6 mouse cellular contexts compared by ENCODE assay signal in the genomic region with DNA sequence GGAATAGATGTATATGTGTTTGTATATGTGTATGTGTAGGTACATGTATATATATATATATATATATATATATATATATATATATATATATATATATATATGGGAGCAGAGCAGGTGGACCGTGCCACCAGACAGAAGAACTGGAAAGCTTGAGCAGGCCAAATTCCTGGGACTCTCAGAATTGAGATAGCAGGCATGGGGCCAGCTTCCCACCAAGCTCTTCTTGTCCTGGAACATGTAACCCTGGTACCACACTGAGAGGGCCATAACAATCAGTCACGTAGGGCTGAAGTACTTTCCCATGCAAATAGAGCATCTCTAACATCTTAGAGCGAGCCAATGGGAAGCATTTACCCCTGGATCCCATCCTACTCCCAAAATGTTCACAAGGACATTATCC.
A peak's percentile ranks its signal among the peaks of the same experiment; 100 is the strongest.
DNase-seq lines count a peak whose midpoint lies in the region; ATAC-seq and TF ChIP-seq lines count a peak whose summit lies in the region.
"Not testable (repeated sequence)": the region's sequence is repeated elsewhere in the genome, so short reads cannot be mapped to it uniquely, and the experiment has no call there.

No protein-coding gene starts in this region.

- H3K4me1 ChIP-seq in cerebellum, adult 2 months (ENCODE audit: control insufficient read depth, insufficient read depth, low read length); midbrain, embryonic 11.5 days (ENCODE audit: control insufficient read depth, insufficient read depth, low read length): not testable (repeated sequence)

- H3K9me3 ChIP-seq in midbrain, embryonic 11.5 days (ENCODE audit: control insufficient read depth, low read length) = not testable (repeated sequence)

- H3K36me3 ChIP-seq in midbrain, embryonic 11.5 days (ENCODE audit: control insufficient read depth, insufficient read depth, low read length) = not testable (repeated sequence)

- H3K4me3 ChIP-seq in cerebellum, adult 2 months (replicated peaks; ENCODE audit: insufficient read depth, low read depth, low read length); midbrain, embryonic 11.5 days (ENCODE audit: low read depth, low read length): not testable (repeated sequence)

- peak; percentile 4 for DNase-seq in cerebellum, adult 11 months
- peak; percentile 22 to 47 for DNase-seq in cerebellum, adult 2 months
- DNase-seq in cerebellum, adult 9-11 months = peak; percentile 19
- DNase-seq in cerebellum, postnatal 14 days = peak; percentile 25 to 66
- DNase-seq in cerebellum, postnatal 36 days = peak; percentile 19 to 24
- peak; percentile 39 for DNase-seq in midbrain, embryonic 11.5 days (ENCODE audit: low spot score, missing footprints)

- ATAC-seq in midbrain, embryonic 11.5 days (ENCODE audit: low FRiP score) = not testable (repeated sequence)

- H3K27ac ChIP-seq in cerebellum, adult 2 months (ENCODE audit: insufficient read depth, low read length); midbrain, embryonic 11.5 days (ENCODE audit: low read depth, low read length): not testable (repeated sequence)

- not testable (repeated sequence) for H3K27me3 ChIP-seq in cerebellum, adult 2 months (ENCODE audit: control insufficient read depth, insufficient read depth, low read length); midbrain, embryonic 11.5 days (ENCODE audit: control insufficient read depth, insufficient read depth, low read length)

- not testable (repeated sequence) for H3K4me2 ChIP-seq in midbrain, embryonic 11.5 days

- not testable (repeated sequence) for H3K9ac ChIP-seq in midbrain, embryonic 11.5 days (ENCODE audit: low read length)

- TF ChIP-seq POLR2A in cerebellum, adult 2 months (IDR thresholded peaks at IDR 0.05; ENCODE audit: borderline replicate concordance, insufficient read depth, low read length) = not testable (repeated sequence)

- TF ChIP-seq CTCF in cerebellum, adult 2 months (IDR thresholded peaks at IDR 0.05; ENCODE audit: borderline replicate concordance, insufficient read depth, low read depth, low read length) = not testable (repeated sequence)

- WGBS in cerebellum, adult 2 months = 7% methylated on average over 3 of the region's 3 CpGs
- 80% methylated on average over 3 of the region's 3 CpGs for WGBS in midbrain, embryonic 11.5 days
